Mouse (Mus musculus): ENCODE results near the gene Foxp1.
A peak's percentile ranks its signal among the peaks of the same experiment; 100 is the strongest.

The Foxp1 gene

GRCm38 (mm10) chr6:99322132-99322904 lies 200.2 kb downstream of the Foxp1 start:
- no peak for DNase-seq

GRCm38 (mm10) chr6:99320444-99320843 lies 202.1 kb downstream of the Foxp1 start:
- no peak for DNase-seq

GRCm38 (mm10) chr6:99319415-99320405 lies 202.8 kb downstream of the Foxp1 start:
- peak; percentile 57 for DNase-seq

- DNase-seq = no peak
Measured at GRCm38 (mm10) chr6:99314746-99315145, 207.8 kb downstream of the Foxp1 start.

- no peak for DNase-seq
Measured at GRCm38 (mm10) chr6:99310529-99310928, 212.0 kb downstream of the Foxp1 start.

GRCm38 (mm10) chr6:99310171-99310500 lies 212.4 kb downstream of the Foxp1 start:
- no peak for DNase-seq

GRCm38 (mm10) chr6:99309466-99310170 lies 212.9 kb downstream of the Foxp1 start:
- DNase-seq = no peak

- DNase-seq = peak; percentile 30
Measured at GRCm38 (mm10) chr6:99305751-99306150, 216.8 kb downstream of the Foxp1 start.

- DNase-seq = peak; percentile 29
Measured at GRCm38 (mm10) chr6:99305236-99305635, 217.3 kb downstream of the Foxp1 start.

- DNase-seq = peak; percentile 44
Measured at GRCm38 (mm10) chr6:99302662-99303435, 219.7 kb downstream of the Foxp1 start.

- DNase-seq = no peak
Measured at GRCm38 (mm10) chr6:99301923-99302322, 220.6 kb downstream of the Foxp1 start.

- DNase-seq = no peak
Measured at GRCm38 (mm10) chr6:99300235-99300634, 222.3 kb downstream of the Foxp1 start.

GRCm38 (mm10) chr6:99299196-99299595 lies 223.3 kb downstream of the Foxp1 start:
- DNase-seq = no peak

GRCm38 (mm10) chr6:99297535-99297934 lies 225.0 kb downstream of the Foxp1 start:
- DNase-seq = no peak

- DNase-seq = no peak
Measured at GRCm38 (mm10) chr6:99295495-99295894, 227.0 kb downstream of the Foxp1 start.

- no peak for DNase-seq
Measured at GRCm38 (mm10) chr6:99289220-99289619, 233.3 kb downstream of the Foxp1 start.

- DNase-seq = peak; percentile 24
Measured at GRCm38 (mm10) chr6:99285026-99285425, 237.5 kb downstream of the Foxp1 start.

- DNase-seq = no peak
Measured at GRCm38 (mm10) chr6:99284019-99284418, 238.5 kb downstream of the Foxp1 start.

- DNase-seq = peak; percentile 54
Measured at GRCm38 (mm10) chr6:99282866-99283657, 239.5 kb downstream of the Foxp1 start.

GRCm38 (mm10) chr6:99281433-99281832 lies 241.1 kb downstream of the Foxp1 start:
- DNase-seq = no peak

- DNase-seq = no peak
Measured at GRCm38 (mm10) chr6:99280619-99281018, 241.9 kb downstream of the Foxp1 start.
